Mouse (Mus musculus): ENCODE data around the gene Fanci.
A peak's percentile ranks its signal among the peaks of the same experiment; 100 is the strongest.

DNA sequence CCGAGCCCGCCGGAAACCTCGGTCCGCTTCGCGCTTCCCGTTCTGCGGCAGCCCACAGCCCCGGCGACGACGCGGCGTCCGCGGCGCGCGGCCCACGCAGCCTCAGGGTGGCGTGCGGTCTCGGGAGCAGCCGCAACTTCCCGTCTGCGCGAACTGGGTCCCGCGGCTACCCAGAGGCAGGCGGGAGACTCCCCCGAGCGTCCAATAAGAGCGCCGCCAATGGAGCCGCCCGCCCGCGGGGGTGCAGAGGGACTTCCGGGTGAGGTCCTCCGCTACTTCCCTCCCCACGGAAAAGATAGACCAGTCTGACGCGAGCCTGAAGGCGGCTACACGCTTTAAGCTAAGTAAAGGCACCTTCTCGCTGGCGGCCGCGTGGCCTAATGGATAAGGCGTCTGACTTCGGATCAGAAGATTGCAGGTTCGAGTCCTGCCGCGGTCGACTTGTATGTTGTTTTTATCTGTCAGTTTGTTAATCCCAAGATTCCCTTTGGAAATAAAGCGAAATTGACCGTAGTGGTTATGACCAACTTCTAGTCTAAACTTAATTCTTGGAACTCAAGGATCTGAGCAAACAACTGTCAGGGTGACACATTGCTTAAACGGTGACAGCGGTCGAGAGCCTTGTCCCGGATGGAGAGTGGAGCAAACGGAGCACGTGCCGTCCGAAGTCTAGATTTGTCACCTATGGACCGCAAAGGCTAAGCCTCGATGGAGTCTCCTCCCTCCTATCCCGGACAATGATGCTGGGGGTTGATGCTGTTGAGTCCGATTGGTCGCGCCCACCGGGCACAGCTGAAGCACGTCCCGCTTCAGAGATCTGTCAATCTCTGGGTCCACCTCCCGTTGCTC is 74.5 kb downstream of the Fanci start, which contains the start of gene Polg:
- TF ChIP-seq CTCF (IDR thresholded peaks at IDR 0.05; ENCODE audit: control insufficient read depth, insufficient read depth, insufficient replicate concordance, low read depth, low read length) (no peak; the same call in 1 of the 2 replicates), POLR2A (IDR thresholded peaks at IDR 0.05; ENCODE audit: control insufficient read depth, low read depth, low read length) (peak; percentile 86)
